Mouse (Mus musculus): ENCODE data around the gene Rbfox3.
A peak's percentile ranks its signal among the peaks of the same experiment; 100 is the strongest.

Gene Rbfox3

DNA sequence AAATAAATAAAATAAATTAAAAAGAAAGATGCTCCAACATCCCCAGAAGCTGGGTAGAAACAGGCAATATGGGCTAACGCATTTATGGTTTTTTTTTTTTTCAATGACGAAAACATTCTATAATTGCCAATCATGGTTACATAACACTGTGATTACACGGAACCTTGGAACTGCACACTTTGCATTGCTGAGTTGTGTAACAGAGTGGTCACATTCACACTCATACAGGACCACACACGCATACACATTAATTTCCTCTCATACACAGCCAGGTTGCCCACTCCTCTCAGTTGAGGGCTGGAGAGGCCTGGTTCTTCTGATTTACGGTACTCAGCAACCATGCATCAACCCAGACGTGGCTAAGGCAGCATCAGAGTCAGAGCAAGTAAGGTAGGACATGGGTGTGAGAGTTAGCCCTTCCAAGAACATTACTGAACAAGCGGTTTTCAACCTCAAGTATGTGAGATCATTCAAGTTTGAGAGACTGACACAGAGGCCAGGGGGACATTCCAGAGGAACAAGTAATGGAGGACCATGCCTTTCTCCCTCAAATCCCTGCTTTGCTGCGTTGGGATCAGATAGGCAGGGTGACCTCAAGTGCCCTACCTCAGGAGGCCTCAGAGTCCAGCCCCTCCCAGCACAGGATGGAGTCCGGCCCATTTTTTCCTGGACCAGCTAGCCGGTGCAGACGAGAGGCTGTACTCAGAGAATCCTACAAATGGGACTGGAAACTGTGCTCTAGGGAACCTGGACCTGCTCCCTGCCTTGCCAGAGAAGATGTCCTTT lies 457.3 kb downstream of the Rbfox3 start:
- peak in 1 of 2 experiments; percentile 54 for DNase-seq (ENCODE audit: inconsistent age in 2 of 2, low spot score in 1 of 2)

DNA sequence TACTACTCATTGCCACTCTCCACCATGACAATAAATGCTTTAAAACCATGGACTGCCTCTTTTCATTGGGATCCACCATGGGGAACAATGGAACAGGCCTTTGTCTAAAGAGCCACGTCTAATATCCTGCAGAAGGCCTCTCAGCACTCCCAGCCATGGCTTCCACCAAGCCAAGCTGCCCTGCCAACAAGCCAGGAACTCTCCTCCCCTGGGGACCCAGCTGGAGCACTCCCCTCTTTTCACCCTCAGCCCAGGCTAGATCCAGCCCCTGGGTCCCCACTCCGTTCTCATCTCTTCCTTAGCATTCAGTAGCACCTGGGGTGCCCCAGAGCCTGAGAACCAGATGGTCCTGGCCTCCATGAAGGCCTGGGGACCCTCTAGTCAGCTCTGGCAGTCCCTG lies 458.4 kb downstream of the Rbfox3 start:
- DNase-seq (ENCODE audit: inconsistent age in 2 of 2, low spot score in 1 of 2), result peak in 1 of 2 experiments; percentile 35

DNA sequence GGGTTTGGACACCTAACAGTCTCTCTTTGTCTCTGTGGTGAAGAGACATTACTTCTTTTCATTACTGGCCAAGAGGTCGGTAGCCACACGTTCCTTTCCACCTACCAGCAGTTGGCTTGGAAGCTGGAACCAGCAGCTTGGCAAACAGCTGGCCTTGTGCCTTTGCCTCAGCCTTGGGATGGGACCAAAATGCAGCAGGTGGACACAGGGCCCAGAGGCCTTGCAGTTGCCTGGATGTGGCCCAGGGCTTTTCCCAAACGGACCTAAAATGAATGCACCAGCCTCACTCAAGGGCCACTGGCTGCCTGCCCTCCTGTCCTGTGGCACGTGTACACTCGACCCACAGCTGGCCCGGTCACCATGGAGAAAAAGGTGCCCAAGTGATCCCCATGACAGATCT lies 460.2 kb downstream of the Rbfox3 start:
- peak in 1 of 2 experiments; percentile 74 for DNase-seq (ENCODE audit: inconsistent age in 2 of 2, low spot score in 1 of 2)

DNA sequence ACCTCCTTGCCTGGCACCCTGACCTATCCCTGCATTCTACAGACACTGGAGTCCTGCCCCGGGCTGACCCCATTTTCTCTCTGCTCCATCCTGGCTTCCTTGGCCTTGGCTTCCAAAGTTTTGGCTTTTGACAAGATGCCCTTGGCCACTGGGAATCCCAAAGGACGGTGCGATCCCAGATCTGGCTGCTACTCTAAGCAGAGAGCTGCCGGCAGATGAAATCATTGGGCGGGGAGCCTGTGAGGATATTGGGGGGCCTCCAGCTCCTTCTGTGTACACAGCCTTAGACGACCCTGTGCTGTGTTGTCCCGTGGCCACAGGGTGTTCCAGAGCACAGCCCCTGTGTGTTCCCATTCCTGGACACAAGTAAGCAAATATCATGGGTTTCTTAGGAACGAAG lies 463.0 kb downstream of the Rbfox3 start:
- peak in 1 of 2 experiments; percentile 47 for DNase-seq (ENCODE audit: inconsistent age in 2 of 2, low spot score in 1 of 2)

DNA sequence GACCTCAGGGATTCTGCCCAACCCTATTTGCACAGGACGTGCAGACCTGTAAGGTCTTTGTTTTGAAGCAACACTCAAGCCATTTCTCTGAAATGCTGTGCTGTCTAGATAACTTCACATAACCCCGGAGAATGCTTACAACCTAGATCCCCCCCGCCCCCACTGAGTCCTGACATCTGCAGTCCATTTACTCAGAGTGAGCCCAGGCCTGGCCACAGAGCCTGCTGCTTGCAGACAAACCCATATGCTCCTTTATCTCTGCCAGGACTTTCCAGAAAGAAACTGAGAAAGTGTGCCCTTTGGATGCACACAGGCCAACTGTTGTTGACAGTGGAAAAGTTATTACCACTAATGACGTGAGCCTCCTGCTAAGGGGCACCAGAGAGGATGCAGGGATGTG lies 464.1 kb downstream of the Rbfox3 start:
- DNase-seq (ENCODE audit: inconsistent age in 2 of 2, low spot score in 1 of 2), result no peak

DNA sequence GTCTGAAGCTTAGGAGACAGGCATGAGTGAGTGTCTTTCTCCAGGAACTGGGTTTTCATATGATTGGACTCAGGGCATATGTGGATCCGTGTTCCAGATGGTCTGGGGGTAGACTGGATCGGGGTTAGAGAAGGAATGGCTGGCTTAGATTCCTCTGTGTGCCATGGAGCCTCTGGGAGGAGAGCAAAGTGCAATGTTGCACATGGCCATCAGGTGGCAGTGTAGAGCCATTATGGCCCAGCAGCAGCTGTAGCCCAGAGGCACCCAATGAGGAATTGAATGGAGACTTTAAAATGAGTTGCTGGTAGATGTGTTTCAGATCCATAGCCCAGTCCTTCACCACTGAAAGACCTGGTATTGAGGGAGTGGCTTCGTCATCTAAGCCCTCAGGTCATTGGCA lies 465.6 kb downstream of the Rbfox3 start:
- peak; percentile 57 to 86 for DNase-seq (ENCODE audit: inconsistent age in 2 of 2, low spot score in 1 of 2)

DNA sequence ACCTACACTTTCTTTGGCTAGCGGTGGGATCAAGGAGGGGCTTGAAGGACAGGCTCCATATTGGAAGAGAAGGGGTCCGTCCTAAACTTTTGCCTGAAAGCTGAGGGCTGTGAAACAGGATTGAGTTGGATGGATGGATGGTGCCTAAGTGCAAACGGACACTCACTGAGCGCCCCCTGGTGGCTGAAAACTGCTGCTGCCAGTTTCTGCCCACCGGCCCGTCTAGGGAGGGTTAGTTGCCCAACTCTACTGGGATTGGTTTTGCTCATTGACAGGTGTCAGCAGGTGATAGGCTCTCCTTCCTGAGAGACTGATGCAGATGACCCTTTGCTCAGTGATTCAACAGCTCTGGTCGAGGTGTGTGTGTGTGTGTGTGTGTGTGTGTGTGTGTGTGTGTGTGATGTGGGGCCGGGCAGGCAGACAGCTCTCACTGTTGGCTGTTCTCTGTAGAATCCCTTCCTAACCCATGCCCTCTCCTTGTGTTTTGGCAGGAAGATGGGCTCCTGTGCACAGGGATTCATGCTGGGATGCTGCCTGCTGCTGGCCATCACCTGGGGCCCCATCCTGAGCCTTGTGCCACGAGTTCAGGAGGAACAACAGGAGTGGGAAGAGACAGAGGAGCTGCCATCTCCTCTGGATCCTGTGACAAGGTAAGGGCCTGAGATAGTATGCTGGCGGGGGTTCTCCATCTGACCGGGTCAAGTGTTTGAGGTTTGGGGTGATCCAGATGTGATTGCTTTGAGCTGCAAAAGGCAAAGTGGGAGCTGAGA lies 468.0 kb downstream of the Rbfox3 start:
- peak; percentile 69 to 89 for DNase-seq (ENCODE audit: inconsistent age in 2 of 2, low spot score in 1 of 2)

DNA sequence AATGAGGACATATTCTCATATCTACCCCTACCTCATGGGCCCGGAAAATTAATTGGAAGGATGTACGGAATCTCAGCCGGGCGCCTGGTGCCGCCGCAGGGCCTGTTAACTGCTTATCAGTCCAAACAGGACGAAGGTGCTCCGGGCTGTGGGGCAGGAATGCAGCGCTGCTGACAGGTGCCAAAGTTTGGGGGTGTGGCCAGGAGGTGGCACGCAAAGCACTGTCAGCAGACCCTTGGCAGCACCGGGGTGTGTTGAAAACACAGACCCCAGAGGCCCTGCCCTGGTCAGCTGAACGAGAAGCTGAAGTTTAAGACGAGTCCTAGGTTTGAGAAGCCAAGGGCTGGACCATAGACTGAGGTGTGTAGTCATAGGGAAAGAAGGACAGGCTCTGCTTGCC lies 468.7 kb downstream of the Rbfox3 start:
- no peak for DNase-seq (ENCODE audit: inconsistent age in 2 of 2, low spot score in 1 of 2)

Data from adrenal gland, adult (tissue).